Mouse (Mus musculus): Measurements from ENCODE around the gene Gm525.
"Not testable (repeated sequence)": the region's sequence is repeated elsewhere in the genome, so short reads cannot be mapped to it uniquely, and the experiment has no call there.

DNA sequence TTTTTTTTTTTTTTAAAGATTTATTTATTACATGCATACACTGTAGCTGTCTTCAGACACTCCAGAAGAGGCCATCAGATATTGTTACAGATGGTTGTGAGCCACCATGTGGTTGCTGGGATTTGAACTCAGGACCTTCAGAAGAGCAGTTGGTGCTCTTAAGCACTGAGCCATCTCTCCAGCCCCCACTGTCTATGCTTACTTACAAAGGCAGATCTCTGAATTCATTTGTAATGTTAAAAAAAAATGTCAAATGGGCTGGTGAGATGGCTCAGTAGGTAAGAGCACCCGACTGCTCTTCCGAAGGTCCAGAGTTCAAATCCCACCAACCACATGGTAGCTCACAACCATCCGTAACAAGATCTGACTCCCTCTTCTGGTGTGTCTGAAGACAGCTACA lies 28.1 kb upstream of the Gm525 start:
- not testable (repeated sequence) for TF ChIP-seq CTCF (IDR thresholded peaks at IDR 0.05; ENCODE audit: insufficient read depth, low read length); POLR2A (IDR thresholded peaks at IDR 0.05; ENCODE audit: borderline replicate concordance, extremely low read depth, low read depth, low read length)
